Mouse (Mus musculus) limb, embryonic 10.5 days (tissue): ENCODE measurements around the gene 1700016K19Rik. TPM values are rescaled to one million over a fixed set of nuclear protein-coding genes. Genes with fewer than 3 reads are reported as not detected.

Experiments
- DNase-seq: peaks from one replicate; pipeline ENCODE4 v3.0.0-alpha.2; 2017; ENCODE audit warnings: low spot score
- H3K27ac ChIP-seq: fragments of 300-500 bp; sonication (generic); 2 replicates; pipeline ENCODE4 v1.5.1; 2016; ENCODE audit warnings: mild to moderate bottlenecking
- H3K27me3 ChIP-seq: fragments of 300-500 bp; sonication (generic); 2 replicates; pipeline ENCODE4 v1.6.1; 2016; ENCODE audit warnings: low read depth, mild to moderate bottlenecking; ENCODE audit not compliant: poor library complexity, severe bottlenecking
- H3K36me3 ChIP-seq: fragments of 300-500 bp; sonication (generic); 2 replicates; pipeline ENCODE4 v1.6.1; 2016; ENCODE audit warnings: mild to moderate bottlenecking, moderate library complexity
- H3K4me1 ChIP-seq: fragments of 300-500 bp; sonication (generic); 2 replicates; pipeline ENCODE4 v1.6.1; 2016
- H3K4me3 ChIP-seq: fragments of 300-500 bp; sonication (generic); 2 replicates; pipeline ENCODE4 v1.5.1; 2016; ENCODE audit warnings: mild to moderate bottlenecking, moderate library complexity
- H3K9me3 ChIP-seq: fragments of 300-500 bp; sonication (generic); replicated peaks from 2 replicates; pipeline ENCODE4 v1.6.1; 2016; ENCODE audit warnings: mild to moderate bottlenecking
- WGBS: fragments of 180-500 bp; shearing (Covaris S2); methylation state at CpG from one replicate; pipeline ENCODE4 v1.1.7; 2016; 5-methylcytosine and 5-hydroxymethylcytosine counted together
- polyA plus RNA-seq: library from polyadenylated mRNA; unstranded; fragments of >200 nt; fragmentation: Nextera tagmentation; extraction: Ambion mirVana; gene quantifications from 2 replicates; pipeline ENCODE4 v1.2.1, GENCODE M21; 2016

The 1700016K19Rik gene
- polyA plus RNA-seq: 0.36 TPM in 1 of 2 replicates, not detected in the other

GRCm38 (mm10) chr11:75999440-76000155 is at the start of gene 1700016K19Rik:
Gene 1700016K19Rik (plus strand): TSS chr11:75999912.
- H3K4me1 ChIP-seq: peaks cover 8% of the 10 kb centered on the region
- DNase-seq: peak; percentile 86
- H3K9me3 ChIP-seq: no peaks in the 10 kb centered on the region
- peak within 1 kb of the TSS; percentile 68 for H3K4me3 ChIP-seq
- no peak within 1 kb of the TSS for H3K27ac ChIP-seq
- H3K27me3 ChIP-seq: peaks cover 48% of the 10 kb centered on the region
- H3K36me3 ChIP-seq: no peaks in the 10 kb centered on the region
- WGBS: 13% methylated on average over 36 of the region's 36 CpGs

GRCm38 (mm10) chr11:75950459-75950858 is 49.3 kb upstream of the 1700016K19Rik start:
- WGBS: 86% methylated on average over 3 of the region's 3 CpGs
- H3K27ac ChIP-seq: no peak overlapping the region
- no peaks in the 10 kb centered on the region for H3K9me3 ChIP-seq

GRCm38 (mm10) chr11:75951895-75952294 is 47.8 kb upstream of the 1700016K19Rik start:
- Histone ChIP-seq H3K27ac (no peak overlapping the region), H3K9me3 (no peaks in the 10 kb centered on the region), H3K27me3 (peaks cover 2% of the 10 kb centered on the region; the same call in 1 of the 2 replicates), H3K4me1 (peaks cover 9% of the 10 kb centered on the region), H3K4me3 (no peak overlapping the region), H3K36me3 (no peaks in the 10 kb centered on the region)
- WGBS: 79% methylated on average over 5 of the region's 5 CpGs
- no peak for DNase-seq

More at GRCm38 (mm10) chr11:75950459-75950858, 49.3 kb upstream of the 1700016K19Rik start:
- peaks cover 22% of the 10 kb centered on the region for H3K4me1 ChIP-seq
- DNase-seq: no peak
- H3K4me3 ChIP-seq: no peak overlapping the region
- H3K36me3 ChIP-seq: no peaks in the 10 kb centered on the region
- peaks cover 5% of the 10 kb centered on the region; the same call in 1 of the 2 replicates for H3K27me3 ChIP-seq

GRCm38 (mm10) chr11:75954896-75955295 is 44.8 kb upstream of the 1700016K19Rik start:
- no peak for DNase-seq

GRCm38 (mm10) chr11:75956651-75957050 is 43.1 kb upstream of the 1700016K19Rik start:
- WGBS: 69% methylated on average over 8 of the region's 8 CpGs
- no peaks in the 10 kb centered on the region for H3K36me3 ChIP-seq
- no peak for DNase-seq

More at GRCm38 (mm10) chr11:75954896-75955295, 44.8 kb upstream of the 1700016K19Rik start:
- H3K36me3 ChIP-seq: no peaks in the 10 kb centered on the region
- WGBS: 87% methylated on average over 9 of the region's 9 CpGs
- no peak overlapping the region for H3K27ac ChIP-seq
- no peak overlapping the region for H3K4me3 ChIP-seq
- no peaks in the 10 kb centered on the region for H3K27me3 ChIP-seq
- H3K9me3 ChIP-seq: no peaks in the 10 kb centered on the region
- no peaks in the 10 kb centered on the region; the same call in 1 of the 2 replicates for H3K4me1 ChIP-seq

GRCm38 (mm10) chr11:75957124-75957832 is 42.4 kb upstream of the 1700016K19Rik start:
- 88% methylated on average over 17 of the region's 17 CpGs for WGBS

More at GRCm38 (mm10) chr11:75956651-75957050, 43.1 kb upstream of the 1700016K19Rik start:
- Histone ChIP-seq H3K9me3 (no peaks in the 10 kb centered on the region), H3K4me3 (no peak overlapping the region), H3K27ac (no peak overlapping the region), H3K27me3 (no peaks in the 10 kb centered on the region), H3K4me1 (no peaks in the 10 kb centered on the region; the same call in 1 of the 2 replicates)

GRCm38 (mm10) chr11:75961782-75962181 is 37.9 kb upstream of the 1700016K19Rik start:
- Histone ChIP-seq H3K4me1 (peaks cover 39% of the 10 kb centered on the region), H3K9me3 (no peaks in the 10 kb centered on the region), H3K27ac (no peak overlapping the region), H3K36me3 (no peaks in the 10 kb centered on the region), H3K4me3 (no peak overlapping the region), H3K27me3 (peaks cover 25% of the 10 kb centered on the region)
- DNase-seq: no peak
- WGBS: 92% methylated on average over 7 of the region's 7 CpGs

More at GRCm38 (mm10) chr11:75957124-75957832, 42.4 kb upstream of the 1700016K19Rik start:
- Histone ChIP-seq H3K27ac (no peak overlapping the region), H3K9me3 (no peaks in the 10 kb centered on the region), H3K4me1 (no peaks in the 10 kb centered on the region; the same call in 1 of the 2 replicates), H3K36me3 (no peaks in the 10 kb centered on the region), H3K4me3 (no peak overlapping the region), H3K27me3 (no peaks in the 10 kb centered on the region)
- DNase-seq: no peak

GRCm38 (mm10) chr11:75963730-75964475 is 35.8 kb upstream of the 1700016K19Rik start:
- 27% methylated on average over 11 of the region's 11 CpGs for WGBS
- H3K4me1 ChIP-seq: peaks cover 45% of the 10 kb centered on the region
- H3K4me3 ChIP-seq: no peak overlapping the region
- no peaks in the 10 kb centered on the region for H3K9me3 ChIP-seq
- DNase-seq: peak; percentile 56
- H3K36me3 ChIP-seq: no peaks in the 10 kb centered on the region
- peaks cover 46% of the 10 kb centered on the region for H3K27me3 ChIP-seq
- peak overlapping the region; percentile 27; the same call in 1 of the 2 replicates for H3K27ac ChIP-seq

- WGBS: 45% methylated on average over 4 of the region's 4 CpGs
- Histone ChIP-seq H3K4me3 (no peak overlapping the region), H3K9me3 (no peaks in the 10 kb centered on the region), H3K36me3 (no peaks in the 10 kb centered on the region), H3K27ac (peak overlapping the region; percentile 27; the same call in 1 of the 2 replicates), H3K27me3 (peaks cover 51% of the 10 kb centered on the region), H3K4me1 (peaks cover 45% of the 10 kb centered on the region)
- no peak for DNase-seq
Observed at GRCm38 (mm10) chr11:75964476-75964730, 35.3 kb upstream of the 1700016K19Rik start.

- 4% methylated on average over 28 of the region's 28 CpGs for WGBS
- peak overlapping the region; percentile 76; the same call in 1 of the 2 replicates for H3K27ac ChIP-seq
- peak; percentile 60 for DNase-seq
Observed at GRCm38 (mm10) chr11:75965674-75966400, 33.9 kb upstream of the 1700016K19Rik start.

GRCm38 (mm10) chr11:75966401-75967372 is 33.0 kb upstream of the 1700016K19Rik start:
- peak overlapping the region; percentile 76 for H3K27ac ChIP-seq
- H3K4me1 ChIP-seq: peaks cover 45% of the 10 kb centered on the region
- peak; percentile 83 for DNase-seq
- H3K27me3 ChIP-seq: peaks cover 64% of the 10 kb centered on the region
- no peaks in the 10 kb centered on the region for H3K36me3 ChIP-seq
- under 1% methylated on average over 90 of the region's 90 CpGs for WGBS
- peak overlapping the region; percentile 63 for H3K4me3 ChIP-seq
- no peaks in the 10 kb centered on the region for H3K9me3 ChIP-seq

More at GRCm38 (mm10) chr11:75965674-75966400, 33.9 kb upstream of the 1700016K19Rik start:
- peaks cover 59% of the 10 kb centered on the region for H3K27me3 ChIP-seq
- no peaks in the 10 kb centered on the region for H3K36me3 ChIP-seq
- H3K4me3 ChIP-seq: peak overlapping the region; percentile 63
- no peaks in the 10 kb centered on the region for H3K9me3 ChIP-seq
- H3K4me1 ChIP-seq: peaks cover 45% of the 10 kb centered on the region
